Mouse (Mus musculus): ENCODE results near the gene Gtf2i. TPM values are rescaled to one million over a fixed set of nuclear protein-coding genes. Genes with fewer than 3 reads are reported as not detected.

The Gtf2i gene
- polyA plus RNA-seq, 1 experiment from 2014 or later: 230 TPM

DNA sequence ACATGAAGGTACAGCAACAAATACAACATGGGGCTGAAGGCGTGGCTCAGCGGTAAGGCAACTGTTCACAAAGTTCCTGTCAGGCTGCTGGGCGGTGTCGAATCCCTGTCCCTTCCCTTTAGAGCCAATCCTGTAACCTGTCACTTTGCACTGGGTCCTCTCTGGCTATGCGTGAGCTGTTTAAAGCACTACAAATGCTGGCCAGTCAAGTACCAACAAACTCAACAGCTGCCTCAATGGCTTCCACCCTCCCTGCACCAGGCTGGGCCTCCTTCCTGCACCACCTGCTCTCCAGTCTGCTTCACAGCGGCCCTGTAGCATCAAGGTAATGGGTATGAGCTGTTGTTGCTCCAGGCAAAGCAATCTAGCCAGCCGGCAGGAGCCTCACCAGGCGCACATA lies 45.8 kb downstream of the Gtf2i start:
- in situ Hi-C loops (cut with MboI; ENCODE audit: low pct_unique_long_range_greater_than_20kb): no loop called here
- DNase-seq (ENCODE audit: low read depth, low spot score) (no peak), ATAC-seq (no peak)
- CTCF ChIA-PET: interaction anchor here (1.0 to 2.0 kb wide), 2 partner anchors 24 to 81 kb away, joined by 3 to 5 read pairs; no protein-coding TSS in a partner anchor
- no peaks in the 10 kb centered on the region for H3K27me3 ChIP-seq
- no peak for TF ChIP-seq CTCF (IDR thresholded peaks at IDR 0.05)
- POLR2A ChIA-PET: interaction anchor here (0.5 kb wide), 1 partner anchor 11 kb away, joined by 3 read pairs; no protein-coding TSS in a partner anchor

- DNase-seq (ENCODE audit: low read depth, low spot score) (no peak), ATAC-seq (no peak)
- ChIA-PET POLR2A (interaction anchor here (0.9 kb wide), 1 partner anchor 64 kb away, joined by 5 read pairs; no protein-coding TSS in a partner anchor), CTCF (no interaction called here)
- no peak for TF ChIP-seq CTCF (IDR thresholded peaks at IDR 0.05)
- in situ Hi-C loops (cut with MboI; ENCODE audit: low pct_unique_long_range_greater_than_20kb): no loop called here
- no peaks in the 10 kb centered on the region for H3K27me3 ChIP-seq
Measured at GRCm38 (mm10) chr5:134266404-134266803, 48.2 kb downstream of the Gtf2i start.

- ChIA-PET CTCF (no interaction called here), POLR2A (interaction anchor here (0.6 to 1.6 kb wide), 4 partner anchors 12 to 64 kb away, joined by 3 to 5 read pairs (median 4); no protein-coding TSS in a partner anchor)
- H3K27me3 ChIP-seq: no peaks in the 10 kb centered on the region
- DNase-seq (ENCODE audit: low read depth, low spot score): no peak
- TF ChIP-seq CTCF (IDR thresholded peaks at IDR 0.05): no peak
- no peak for ATAC-seq
- in situ Hi-C loops (cut with MboI; ENCODE audit: low pct_unique_long_range_greater_than_20kb): no loop called here
Measured at GRCm38 (mm10) chr5:134265890-134266289, 48.7 kb downstream of the Gtf2i start.

DNA sequence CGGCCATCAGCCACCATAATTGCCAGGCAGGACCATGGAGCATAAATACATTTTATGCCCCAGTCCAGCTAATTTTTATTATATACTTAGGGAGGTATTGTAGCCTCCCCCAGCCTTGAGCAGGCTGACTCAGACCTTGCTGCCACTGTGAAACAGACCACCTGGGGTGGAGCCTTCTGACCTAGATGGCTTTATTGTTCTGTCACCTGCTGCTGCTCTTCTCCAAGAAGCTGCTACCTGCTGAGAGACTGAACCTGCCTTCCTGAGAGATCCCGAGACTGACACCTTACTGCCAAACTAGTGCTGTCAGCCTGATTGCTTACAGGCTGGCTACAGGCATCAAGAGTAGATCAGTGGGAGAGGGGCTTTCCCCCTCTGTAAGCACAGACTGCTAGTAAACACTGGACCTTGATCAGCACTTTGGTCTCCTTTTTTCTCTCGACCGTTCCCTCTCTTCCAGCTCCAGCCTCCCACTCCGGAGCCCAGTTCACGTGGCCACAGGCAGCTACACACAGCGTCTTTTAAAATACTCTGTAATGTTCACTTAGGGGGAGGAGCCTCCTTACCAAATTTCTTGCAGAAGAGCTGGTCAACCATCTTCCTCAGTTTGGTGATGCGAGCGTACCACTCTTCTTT lies 54.4 kb downstream of the Gtf2i start:
- H3K27me3 ChIP-seq: no peaks in the 10 kb centered on the region
- in situ Hi-C loops (cut with MboI; ENCODE audit: low pct_unique_long_range_greater_than_20kb): no loop called here
- ChIA-PET CTCF (interaction anchor here (0.8 kb wide), 1 partner anchor 11 kb away, joined by 3 read pairs; no protein-coding TSS in a partner anchor), POLR2A (no interaction called here)
- ATAC-seq (no peak), DNase-seq (ENCODE audit: low read depth, low spot score) (no peak)
- TF ChIP-seq CTCF (IDR thresholded peaks at IDR 0.05): no peak

- in situ Hi-C loops (cut with MboI; ENCODE audit: low pct_unique_long_range_greater_than_20kb): no loop called here
- DNase-seq (ENCODE audit: low read depth, low spot score) (no peak), ATAC-seq (no peak)
- POLR2A ChIA-PET: no interaction called here
- CTCF ChIA-PET: interaction anchor here (1.1 to 2.9 kb wide), 2 partner anchors 8 to 17 kb away, joined by 3 to 10 read pairs; no protein-coding TSS in a partner anchor
- H3K27me3 ChIP-seq: no peaks in the 10 kb centered on the region
- TF ChIP-seq CTCF (IDR thresholded peaks at IDR 0.05): no peak
Measured at GRCm38 (mm10) chr5:134258934-134259333, 55.6 kb downstream of the Gtf2i start.

- no peak for TF ChIP-seq CTCF (IDR thresholded peaks at IDR 0.05)
- ATAC-seq (no peak), DNase-seq (ENCODE audit: low read depth, low spot score) (no peak)
- ChIA-PET CTCF (interaction anchor here (1.1 to 2.9 kb wide), 2 partner anchors 9 to 17 kb away, joined by 3 to 10 read pairs; no protein-coding TSS in a partner anchor), POLR2A (interaction anchor here (1.0 kb wide), 1 partner anchor 9 kb away, joined by 6 read pairs; no protein-coding TSS in a partner anchor)
- in situ Hi-C loops (cut with MboI; ENCODE audit: low pct_unique_long_range_greater_than_20kb): no loop called here
- H3K27me3 ChIP-seq: no peaks in the 10 kb centered on the region
Measured at GRCm38 (mm10) chr5:134258395-134258794, 56.2 kb downstream of the Gtf2i start.

DNA sequence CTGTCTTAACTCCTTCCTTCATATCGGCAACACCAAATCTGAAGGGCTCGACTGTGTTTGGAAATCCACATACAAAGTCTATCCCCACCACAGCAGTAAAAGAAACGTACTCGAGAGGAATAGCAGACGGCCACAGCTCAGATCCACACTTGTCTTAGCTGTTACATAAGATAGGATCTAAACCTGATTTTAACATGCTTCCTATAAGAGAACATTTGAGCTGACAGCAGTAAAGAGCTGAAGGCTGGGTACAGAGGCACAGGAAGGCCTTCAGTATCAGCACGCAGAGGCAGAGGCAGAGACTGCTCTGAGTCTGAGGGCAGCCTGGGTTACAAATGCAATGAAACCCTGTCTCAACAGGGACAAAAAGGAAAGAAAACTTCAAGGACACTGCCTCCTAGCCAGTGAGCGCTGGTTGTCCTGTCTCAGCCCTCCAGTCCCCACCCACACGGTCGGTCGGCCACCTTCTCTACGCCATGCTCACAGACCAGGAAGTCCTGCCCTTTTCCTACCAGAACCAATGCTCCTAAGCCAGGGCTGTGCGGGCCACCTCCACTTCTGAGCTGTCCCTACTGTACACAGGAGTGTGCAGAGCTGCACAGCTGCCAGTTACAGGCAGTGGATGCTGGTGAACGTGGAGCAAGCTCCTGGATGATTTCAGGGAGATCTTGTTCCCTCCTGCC lies 57.1 kb downstream of the Gtf2i start:
- ChIA-PET POLR2A (interaction anchor here (0.7 to 1.0 kb wide), 3 partner anchors 8 to 14 kb away, joined by 3 to 6 read pairs (median 3); no protein-coding TSS in a partner anchor), CTCF (interaction anchor here (1.1 to 2.9 kb wide), 2 partner anchors 10 to 16 kb away, joined by 3 to 10 read pairs; no protein-coding TSS in a partner anchor)
- DNase-seq (ENCODE audit: low read depth, low spot score): no peak
- in situ Hi-C loops (cut with MboI; ENCODE audit: low pct_unique_long_range_greater_than_20kb): no loop called here
- no peak for TF ChIP-seq CTCF (IDR thresholded peaks at IDR 0.05)
- no peaks in the 10 kb centered on the region for H3K27me3 ChIP-seq
- no peak for ATAC-seq

DNA sequence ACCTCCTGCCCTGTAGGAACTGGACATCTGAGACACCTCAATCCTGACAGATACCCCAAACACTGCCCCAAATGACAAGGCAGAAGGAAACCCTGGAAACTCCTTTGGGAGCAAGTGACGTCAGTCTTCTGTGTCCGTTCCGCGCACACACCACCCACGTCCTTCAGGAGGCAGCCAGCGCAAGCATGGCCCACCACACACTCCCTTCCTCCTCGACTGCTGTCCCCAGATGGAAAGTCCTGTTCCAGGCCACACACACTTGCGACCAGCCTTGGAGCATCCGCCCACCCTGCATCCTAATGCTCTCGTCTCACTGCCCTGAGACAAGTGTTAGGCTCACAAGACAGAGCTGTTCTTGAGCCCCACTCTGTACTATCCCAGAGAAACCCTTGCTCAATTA lies 59.3 kb downstream of the Gtf2i start:
- no peaks in the 10 kb centered on the region for H3K27me3 ChIP-seq
- DNase-seq (ENCODE audit: low read depth, low spot score) (no peak), ATAC-seq (no peak)
- in situ Hi-C loops (cut with MboI; ENCODE audit: low pct_unique_long_range_greater_than_20kb): no loop called here
- POLR2A ChIA-PET: no interaction called here
- TF ChIP-seq CTCF (IDR thresholded peaks at IDR 0.05): no peak
- CTCF ChIA-PET: interaction anchor here (1.0 to 1.3 kb wide), 2 partner anchors 10 to 116 kb away, joined by 3 read pairs; no protein-coding TSS in a partner anchor

DNA sequence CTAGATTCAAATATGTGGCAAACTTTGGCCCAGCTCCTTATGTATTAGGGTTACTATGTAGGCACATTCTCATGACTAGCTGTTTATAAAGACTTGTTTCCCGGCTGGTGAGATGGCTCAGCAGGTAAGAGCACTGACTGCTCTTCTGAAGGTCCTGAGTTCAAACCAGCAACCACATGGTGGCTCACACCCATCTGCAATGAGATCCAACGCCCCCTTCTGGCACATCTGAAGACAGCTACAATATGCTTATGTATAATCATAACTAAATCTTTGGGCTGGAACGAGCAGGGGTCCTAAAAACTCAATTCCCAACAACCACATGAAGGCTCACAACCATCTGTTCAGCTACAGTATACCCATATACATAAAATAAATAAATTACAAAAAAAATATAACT lies 60.8 kb downstream of the Gtf2i start:
- no peaks in the 10 kb centered on the region for H3K27me3 ChIP-seq
- no peak for TF ChIP-seq CTCF (IDR thresholded peaks at IDR 0.05)
- POLR2A ChIA-PET: interaction anchor here (0.6 to 1.1 kb wide), 3 partner anchors 11 to 116 kb away, joined by 3 to 4 read pairs (median 4); no protein-coding TSS in a partner anchor
- CTCF ChIA-PET: interaction anchor here (1.3 to 1.4 kb wide), 3 partner anchors 8 to 117 kb away, joined by 3 read pairs; no protein-coding TSS in a partner anchor
- in situ Hi-C loops (cut with MboI; ENCODE audit: low pct_unique_long_range_greater_than_20kb): no loop called here
- ATAC-seq (no peak), DNase-seq (ENCODE audit: low read depth, low spot score) (no peak)

GRCm38 (mm10) chr5:134251083-134251482 lies 63.5 kb downstream of the Gtf2i start:
- ChIA-PET POLR2A (interaction anchor here (0.6 kb wide), 1 partner anchor 23 kb away, joined by 3 read pairs; no protein-coding TSS in a partner anchor), CTCF (interaction anchor here (0.7 kb wide), 1 partner anchor 20 kb away, joined by 3 read pairs; no protein-coding TSS in a partner anchor)
- no peak for DNase-seq (ENCODE audit: low read depth, low spot score)
- no peak for TF ChIP-seq CTCF (IDR thresholded peaks at IDR 0.05)
- no peak for ATAC-seq
- in situ Hi-C loops (cut with MboI; ENCODE audit: low pct_unique_long_range_greater_than_20kb): no loop called here
- H3K27me3 ChIP-seq: no peaks in the 10 kb centered on the region
